Mouse (Mus musculus) bone marrow, adult 2 months (tissue): ENCODE data around the gene Abca7.

Source experiments
- CTCF ChIP-seq: fragments of 200-500 bp; IDR thresholded peaks from 2 replicates; pipeline ENCODE4 v1.5.1; 2011; ENCODE audit warnings: low read length, control low read depth; ENCODE audit not compliant: control insufficient read depth, insufficient read depth
- POLR2A ChIP-seq: fragments of 200-500 bp; IDR thresholded peaks from 2 replicates; pipeline ENCODE4 v1.6.1; 2011; ENCODE audit warnings: low read depth, mild to moderate bottlenecking, control low read depth, low read length, borderline replicate concordance; ENCODE audit not compliant: control insufficient read depth

DNA sequence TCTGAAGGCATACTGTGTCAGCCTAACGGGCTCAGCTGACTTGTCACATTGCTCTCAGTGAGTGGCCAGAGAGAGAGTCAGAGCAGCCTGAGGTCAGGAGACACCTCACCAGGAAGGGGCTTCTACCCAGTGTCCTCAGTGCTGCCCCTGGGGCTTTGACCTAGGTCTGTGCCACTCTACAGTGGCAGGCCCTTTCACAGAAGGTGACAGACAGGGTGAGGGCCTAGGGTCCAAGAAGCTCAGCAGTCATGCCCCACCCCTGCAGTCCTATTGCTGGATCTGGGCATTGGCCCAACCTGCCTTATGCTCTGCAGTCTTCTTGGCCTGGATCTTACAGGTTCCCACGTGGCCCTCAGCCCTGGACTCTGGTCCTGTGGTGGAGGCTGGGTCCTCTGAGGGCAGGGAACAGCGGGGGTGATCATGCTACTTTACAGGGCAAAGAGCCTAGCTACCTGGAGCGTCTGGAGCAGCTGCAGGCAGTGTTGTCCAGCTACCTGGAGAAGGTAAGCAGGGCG is 29.4 kb upstream of the Abca7 start:
- TF ChIP-seq CTCF (no peak), POLR2A (no peak)
